Mouse (Mus musculus) heart, adult 2 months (tissue): ENCODE data around the gene Brd2. TPM values are rescaled to one million over a fixed set of nuclear protein-coding genes. Genes with fewer than 3 reads are reported as not detected.

Source experiments
- DNase-seq, 2 experiments: peaks; one replicate each; pipeline ENCODE4 v3.0.0; 2021
- H3K27ac ChIP-seq: fragments of 200-600 bp; 2 replicates; pipeline ENCODE4 v1.8.1; 2022
- H3K27me3 ChIP-seq: fragments of 200-500 bp; 2 replicates; pipeline ENCODE4 v1.6.1; 2012; ENCODE audit warnings: mild to moderate bottlenecking, low read length, inconsistent platforms, mixed read lengths; ENCODE audit not compliant: control insufficient read depth, insufficient read depth
- H3K36me3 ChIP-seq: fragments of 200-500 bp; 2 replicates; pipeline ENCODE4 v1.6.1; 2012; ENCODE audit warnings: low read length, inconsistent platforms; ENCODE audit not compliant: control insufficient read depth, insufficient read depth
- H3K4me1 ChIP-seq: fragments of 200-500 bp; 2 replicates; pipeline ENCODE4 v1.6.1; 2011; ENCODE audit warnings: low read length; ENCODE audit not compliant: control insufficient read depth, insufficient read depth
- H3K4me3 ChIP-seq: fragments of 200-600 bp; 2 replicates; pipeline ENCODE4 v1.8.1; 2022
- H3K79me2 ChIP-seq: fragments of 200-500 bp; replicated peaks from 2 replicates; pipeline ENCODE4 v1.6.1; 2012; ENCODE audit warnings: mild to moderate bottlenecking, inconsistent platforms, low read length, moderate library complexity, mixed read lengths; ENCODE audit not compliant: control insufficient read depth, insufficient read depth
- H3K9ac ChIP-seq: fragments of 200-500 bp; 2 replicates; pipeline ENCODE4 v1.6.1; 2012; ENCODE audit warnings: low read depth, mild to moderate bottlenecking, control low read depth, inconsistent platforms, low read length, mixed read lengths
- CTCF ChIP-seq: fragments of 200-600 bp; IDR thresholded peaks from 2 replicates; pipeline ENCODE4 v1.8.1; 2022; ENCODE audit warnings: antibody characterized with exemption, mild to moderate bottlenecking, moderate library complexity
- EP300 ChIP-seq: fragments of 200-500 bp; IDR thresholded peaks from 2 replicates; pipeline ENCODE4 v1.6.1; 2011; ENCODE audit warnings: low read depth, low read length, control low read depth; ENCODE audit not compliant: insufficient read depth
- POLR2A ChIP-seq: fragments of 200-500 bp; IDR thresholded peaks from 2 replicates; pipeline ENCODE4 v1.6.1; 2011; ENCODE audit warnings: mild to moderate bottlenecking, low read depth, low read length, control low read depth; ENCODE audit not compliant: insufficient read depth
- WGBS: fragments of 180-500 bp; shearing (Covaris S2); methylation state at CpG from one replicate; pipeline ENCODE4 v1.1.7; 2018; 5-methylcytosine and 5-hydroxymethylcytosine counted together
- intact Hi-C: fragments of 180-260 bp; cut with DNase I; formaldehyde crosslinking; loops from one replicate; pipeline ENCODE4 v1.15.1; 2025
- polyA plus RNA-seq: library from polyadenylated mRNA; depleted of rRNA; stranded (reverse); fragments of >200 nt; gene quantifications from 2 replicates; pipeline ENCODE4 v1.2.3, GENCODE M21; 2012
- total RNA-seq, 2 experiments: library from RNA; stranded (reverse); gene quantifications; 2 replicates each; pipeline ENCODE4 v1.2.3; 2021

Gene Brd2
- total and polyA plus RNA-seq, 3 experiments = 67.6 to 78.9 (median 71.1) TPM

- Histone ChIP-seq H3K9ac (peak overlapping the region; percentile 22; the same call in 1 of the 2 replicates), H3K27ac (peak overlapping the region; percentile 98), H3K79me2 (peaks cover 1% of the 10 kb centered on the region), H3K36me3 (no peaks in the 10 kb centered on the region), H3K4me1 (peaks cover 8% of the 10 kb centered on the region), H3K4me3 (peak overlapping the region; percentile 75), H3K27me3 (no peaks in the 10 kb centered on the region)
- WGBS = 15% methylated on average over 2 of the region's 2 CpGs
- DNase-seq = peak; percentile 48 to 55
- TF ChIP-seq EP300 (no peak), POLR2A (peak; percentile 45; the same call in 1 of the 2 replicates), CTCF (no peak)
- intact Hi-C loops = loop anchor here (1.0 kb wide), 1 partner anchor 12 kb away; no protein-coding TSS in a partner anchor
Measured at GRCm38 (mm10) chr17:34123518-34123917, 1.1 kb upstream of the Brd2 start.

DNA sequence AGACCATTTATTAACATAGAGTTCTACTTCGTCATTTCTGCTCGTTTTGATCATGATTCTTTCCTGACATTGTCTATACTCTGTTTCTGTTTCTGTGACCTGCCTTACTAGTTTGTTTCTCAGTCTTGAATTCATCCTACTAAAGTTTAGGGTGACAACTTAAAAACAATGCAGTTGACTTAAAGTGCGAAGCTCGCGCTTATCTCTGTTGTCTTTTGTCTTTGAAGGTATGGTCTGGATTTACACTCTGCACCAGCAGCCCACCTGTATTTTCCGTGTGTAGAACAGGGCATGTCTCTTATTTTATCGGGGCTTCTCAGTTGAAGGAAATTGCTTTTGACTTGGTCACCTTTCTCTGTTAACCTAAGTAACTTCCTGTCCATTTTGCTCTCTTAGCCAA lies 677 bp upstream of the Brd2 start:
- Histone ChIP-seq H3K4me3 (peak overlapping the region; percentile 75), H3K9ac (peak overlapping the region; percentile 46; the same call in 1 of the 2 replicates), H3K27ac (peak overlapping the region; percentile 98), H3K79me2 (peaks cover 2% of the 10 kb centered on the region), H3K4me1 (peaks cover 8% of the 10 kb centered on the region), H3K27me3 (no peaks in the 10 kb centered on the region), H3K36me3 (no peaks in the 10 kb centered on the region)
- DNase-seq = no peak
- under 1% methylated on average over 7 of the region's 7 CpGs for WGBS
- intact Hi-C loops = loop anchor here (1.0 kb wide), 1 partner anchor 12 kb away; no protein-coding TSS in a partner anchor
- TF ChIP-seq CTCF (no peak), EP300 (no peak), POLR2A (no peak)

- WGBS = 0% methylated on average over 10 of the region's 10 CpGs
- H3K27me3 ChIP-seq = no peaks in the 10 kb centered on the region
- H3K27ac ChIP-seq = peak overlapping the region; percentile 98
- intact Hi-C loops = no loop called here
- no peak for TF ChIP-seq EP300
- H3K9ac ChIP-seq = peak overlapping the region; percentile 99
- peaks cover 3% of the 10 kb centered on the region; the same call in 1 of the 2 replicates for H3K36me3 ChIP-seq
- H3K4me1 ChIP-seq = peaks cover 3% of the 10 kb centered on the region
- peak overlapping the region; percentile 75 for H3K4me3 ChIP-seq
- peaks cover 2% of the 10 kb centered on the region for H3K79me2 ChIP-seq
- no peak for DNase-seq
Measured at GRCm38 (mm10) chr17:34121879-34122187, 601 bp downstream of the Brd2 start.

GRCm38 (mm10) chr17:34121172-34121878 lies 1.1 kb downstream of the Brd2 start:
- TF ChIP-seq EP300 (peak; percentile 28; the same call in 1 of the 2 replicates), CTCF (peak; percentile 10; the same call in 1 of the 2 replicates), POLR2A (peak; percentile 78)
- DNase-seq = peak; percentile 89 to 91
- peaks cover 4% of the 10 kb centered on the region for H3K4me1 ChIP-seq
- H3K27me3 ChIP-seq = no peaks in the 10 kb centered on the region
- peaks cover 2% of the 10 kb centered on the region for H3K79me2 ChIP-seq
- WGBS = under 1% methylated on average over 34 of the region's 35 CpGs
- H3K27ac ChIP-seq = peak overlapping the region; percentile 98
- intact Hi-C loops = no loop called here
- H3K36me3 ChIP-seq = peaks cover 6% of the 10 kb centered on the region
- peak overlapping the region; percentile 99 for H3K9ac ChIP-seq
- H3K4me3 ChIP-seq = peak overlapping the region; percentile 75

GRCm38 (mm10) chr17:34120814-34121171 lies 1.6 kb downstream of the Brd2 start:
- Histone ChIP-seq H3K4me1 (peaks cover 4% of the 10 kb centered on the region), H3K4me3 (peak overlapping the region; percentile 75), H3K27me3 (no peaks in the 10 kb centered on the region), H3K36me3 (peaks cover 10% of the 10 kb centered on the region), H3K79me2 (peaks cover 2% of the 10 kb centered on the region), H3K9ac (peak overlapping the region; percentile 99), H3K27ac (peak overlapping the region; percentile 98)
- TF ChIP-seq POLR2A (peak; percentile 3; the same call in 1 of the 2 replicates), EP300 (no peak), CTCF (peak; percentile 58)
- peak; percentile 91 to 92 for DNase-seq
- 1% methylated on average over 31 of the region's 31 CpGs for WGBS
- intact Hi-C loops = no loop called here

- under 1% methylated on average over 36 of the region's 42 CpGs for WGBS
- peak; percentile 87 to 91 for DNase-seq
- H3K9ac ChIP-seq = peak overlapping the region; percentile 99
- peak overlapping the region; percentile 98 for H3K27ac ChIP-seq
- H3K27me3 ChIP-seq = no peaks in the 10 kb centered on the region
- peaks cover 2% of the 10 kb centered on the region for H3K79me2 ChIP-seq
- H3K4me1 ChIP-seq = peaks cover 4% of the 10 kb centered on the region
- TF ChIP-seq EP300 (0 out of 2 replicates have a peak, but pooled peaks have one; percentile 33), CTCF (no peak), POLR2A (peak; percentile 83)
- peak overlapping the region; percentile 75 for H3K4me3 ChIP-seq
- intact Hi-C loops = no loop called here
- H3K36me3 ChIP-seq = peaks cover 11% of the 10 kb centered on the region
Measured at GRCm38 (mm10) chr17:34120180-34120723, 2.2 kb downstream of the Brd2 start.
